Mouse (Mus musculus) lung, embryonic 14.5 days (tissue): ENCODE measurements at regions not wholly inside any gene's neighbourhood (a gene's known extent, or its start where the extent isn't known, plus 50 kb on each side); places are given as distances from the start of the nearest gene placed in this dataset.
A peak's percentile ranks its signal among the peaks of the same experiment; 100 is the strongest.

Experiments used
- ATAC-seq: fragments of 200-750 bp; cut with Nextera tagmentation; 2 replicates; pipeline ENCODE4 v1.8.0; 2017; ENCODE audit warnings: mild to moderate bottlenecking, moderate TSS enrichment, moderate library complexity; ENCODE audit not compliant: insufficient read depth
- DNase-seq: peaks from one replicate; pipeline ENCODE4 v3.0.0-alpha.2; 2015
- H3K27ac ChIP-seq: fragments of 300-500 bp; sonication (generic); 2 replicates; pipeline ENCODE4 v1.5.1; 2014; ENCODE audit warnings: low read depth, mild to moderate bottlenecking, moderate library complexity
- H3K27me3 ChIP-seq: fragments of 300-500 bp; sonication (generic); 2 replicates; pipeline ENCODE4 v1.6.1; 2014; ENCODE audit warnings: low read length, control low read depth; ENCODE audit not compliant: insufficient read depth
- H3K36me3 ChIP-seq: fragments of 300-500 bp; sonication (generic); 2 replicates; pipeline ENCODE4 v1.6.1; 2014; ENCODE audit warnings: control low read depth; ENCODE audit not compliant: insufficient read depth
- H3K4me1 ChIP-seq: fragments of 300-500 bp; sonication (generic); 2 replicates; pipeline ENCODE4 v1.6.1; 2014; ENCODE audit warnings: antibody characterized with exemption, control low read depth; ENCODE audit not compliant: insufficient read depth
- H3K4me2 ChIP-seq: fragments of 300-500 bp; sonication (generic); 2 replicates; pipeline ENCODE4 v1.6.1; 2014; ENCODE audit warnings: mild to moderate bottlenecking
- H3K4me3 ChIP-seq: fragments of 300-500 bp; sonication (generic); 2 replicates; pipeline ENCODE4 v1.5.1; 2014; ENCODE audit warnings: low read depth, low read length
- H3K9ac ChIP-seq: fragments of 300-500 bp; sonication (generic); 2 replicates; pipeline ENCODE4 v1.6.1; 2014
- H3K9me3 ChIP-seq: fragments of 300-500 bp; sonication (generic); 2 replicates; pipeline ENCODE4 v1.6.1; 2016; ENCODE audit warnings: low read depth, low read length, control low read depth
- CTCF ChIP-seq: IDR thresholded peaks from 2 replicates; pipeline ENCODE4 v1.5.1; 2016; ENCODE audit warnings: antibody characterized with exemption, low read depth
- WGBS: fragments of 180-500 bp; shearing (Covaris S2); extraction: QIAGEN DNeasy Blood & Tissue Kit; methylation state at CpG from one replicate; pipeline ENCODE4 v1.1.7; 2014; 5-methylcytosine and 5-hydroxymethylcytosine counted together

GRCm38 (mm10) chr10:71546507-71546906, 198.9 kb downstream of the Ipmk start:
- DNase-seq (peak; percentile 75), ATAC-seq (peak; percentile 62)
- Histone ChIP-seq H3K36me3 (no peaks in the 10 kb centered on the region), H3K9ac (no peak overlapping the region), H3K4me1 (no peaks in the 10 kb centered on the region), H3K9me3 (no peaks in the 10 kb centered on the region), H3K27me3 (no peaks in the 10 kb centered on the region), H3K4me2 (no peak overlapping the region), H3K4me3 (no peak overlapping the region), H3K27ac (no peak overlapping the region)
- no peak for TF ChIP-seq CTCF
- 58% methylated on average over 7 of the region's 7 CpGs for WGBS

- Histone ChIP-seq H3K4me2 (no peak overlapping the region), H3K9me3 (no peaks in the 10 kb centered on the region), H3K4me3 (no peak overlapping the region), H3K9ac (no peak overlapping the region), H3K27me3 (no peaks in the 10 kb centered on the region), H3K36me3 (no peaks in the 10 kb centered on the region), H3K4me1 (no peaks in the 10 kb centered on the region), H3K27ac (no peak overlapping the region)
- WGBS: 90% methylated on average over 10 of the region's 10 CpGs
- ATAC-seq (no peak), DNase-seq (no peak)
- TF ChIP-seq CTCF: no peak
These were observed 236.2 kb downstream of the Ipmk start for GRCm38 (mm10) chr10:71583716-71584115.

- Histone ChIP-seq H3K36me3 (no peaks in the 10 kb centered on the region), H3K27ac (no peak overlapping the region), H3K9ac (no peak overlapping the region), H3K4me3 (no peak overlapping the region), H3K4me1 (no peaks in the 10 kb centered on the region), H3K9me3 (no peaks in the 10 kb centered on the region), H3K27me3 (no peaks in the 10 kb centered on the region), H3K4me2 (no peak overlapping the region)
- 0 out of 2 replicates have a peak, but pooled peaks have one; percentile 6 for TF ChIP-seq CTCF
- 88% methylated on average over 6 of the region's 6 CpGs for WGBS
- no peak for ATAC-seq
- no peak for DNase-seq
These were observed 251.0 kb downstream of the Ipmk start for GRCm38 (mm10) chr10:71598515-71598914.

- 86% methylated on average over 4 of the region's 4 CpGs for WGBS
- Histone ChIP-seq H3K27ac (no peak overlapping the region), H3K4me1 (no peaks in the 10 kb centered on the region), H3K4me3 (no peak overlapping the region), H3K36me3 (no peaks in the 10 kb centered on the region), H3K27me3 (no peaks in the 10 kb centered on the region), H3K9ac (no peak overlapping the region), H3K4me2 (no peak overlapping the region), H3K9me3 (no peaks in the 10 kb centered on the region)
- no peak for TF ChIP-seq CTCF
- DNase-seq (no peak), ATAC-seq (no peak)
These were observed 266.2 kb downstream of the Ipmk start for GRCm38 (mm10) chr10:71613736-71614135.

GRCm38 (mm10) chr10:71617156-71617555, 269.6 kb downstream of the Ipmk start:
- Histone ChIP-seq H3K9ac (no peak overlapping the region), H3K27ac (no peak overlapping the region), H3K36me3 (no peaks in the 10 kb centered on the region), H3K27me3 (no peaks in the 10 kb centered on the region), H3K4me3 (no peak overlapping the region), H3K4me1 (no peaks in the 10 kb centered on the region), H3K9me3 (no peaks in the 10 kb centered on the region), H3K4me2 (no peak overlapping the region)
- WGBS: 80% methylated on average over 4 of the region's 4 CpGs
- DNase-seq (no peak), ATAC-seq (no peak)
- no peak for TF ChIP-seq CTCF

GRCm38 (mm10) chr10:71646071-71646470, 298.5 kb downstream of the Ipmk start:
- H3K36me3 ChIP-seq: no peaks in the 10 kb centered on the region
- no peak overlapping the region for H3K9ac ChIP-seq
- DNase-seq (peak; percentile 59), ATAC-seq (peak; percentile 83)
- H3K27ac ChIP-seq: no peak overlapping the region
- WGBS: 36% methylated on average over 3 of the region's 3 CpGs
- H3K27me3 ChIP-seq: no peaks in the 10 kb centered on the region
- no peaks in the 10 kb centered on the region for H3K9me3 ChIP-seq
- H3K4me2 ChIP-seq: no peak overlapping the region
- TF ChIP-seq CTCF: no peak
- H3K4me1 ChIP-seq: no peaks in the 10 kb centered on the region
- H3K4me3 ChIP-seq: no peak overlapping the region

GRCm38 (mm10) chr10:71657525-71657924, 310.0 kb downstream of the Ipmk start:
- 70% methylated on average over 7 of the region's 7 CpGs for WGBS
- no peaks in the 10 kb centered on the region for H3K9me3 ChIP-seq

GRCm38 (mm10) chr10:71663545-71663944, 316.0 kb downstream of the Ipmk start:
- ATAC-seq: no peak
- WGBS: 65% methylated on average over 5 of the region's 5 CpGs

More at GRCm38 (mm10) chr10:71657525-71657924, 310.0 kb downstream of the Ipmk start:
- Histone ChIP-seq H3K9ac (no peak overlapping the region), H3K4me1 (no peaks in the 10 kb centered on the region), H3K27me3 (no peaks in the 10 kb centered on the region), H3K36me3 (no peaks in the 10 kb centered on the region), H3K27ac (no peak overlapping the region), H3K4me2 (no peak overlapping the region), H3K4me3 (no peak overlapping the region)
- no peak for TF ChIP-seq CTCF
- DNase-seq: no peak
- ATAC-seq: no peak

More at GRCm38 (mm10) chr10:71663545-71663944, 316.0 kb downstream of the Ipmk start:
- Histone ChIP-seq H3K9me3 (no peaks in the 10 kb centered on the region), H3K4me2 (no peak overlapping the region), H3K27me3 (no peaks in the 10 kb centered on the region), H3K36me3 (no peaks in the 10 kb centered on the region), H3K27ac (no peak overlapping the region), H3K9ac (no peak overlapping the region), H3K4me1 (no peaks in the 10 kb centered on the region), H3K4me3 (no peak overlapping the region)
- TF ChIP-seq CTCF: no peak
- DNase-seq: no peak
